Mouse (Mus musculus) layer of hippocampus, adult 6 months (tissue): ENCODE results near the gene Cdk5rap1. TPM values are rescaled to one million over a fixed set of nuclear protein-coding genes. Genes with fewer than 3 reads are reported as not detected.

ENCODE experiments used
- long read RNA-seq, 2 experiments: library from polyadenylated mRNA; unstranded; transcript quantifications; one replicate each; pipeline ENCODE4 v2.0.0; 2019 to 2020
- polyA plus RNA-seq: library from polyadenylated mRNA; unstranded; fragments of <200 nt; fragmentation: Nextera tagmentation; gene quantifications from 2 replicates; pipeline ENCODE4 v1.2.3, GENCODE M21; 2021

Gene Cdk5rap1
- 7.7 and 8.4 TPM in 2 replicates for polyA plus RNA-seq
- long read RNA-seq, experiment 1, transcript Cdk5rap1-201 (14 exons, 1,970 nt) = major isoform, 10 of 19 reads
- long read RNA-seq, experiment 1, partial matches to known transcripts = 4 of 19 reads
- long read RNA-seq, experiment 1, other reads (novel, unspliced or antisense) = 5 of 19 reads
- long read RNA-seq, experiment 2, transcript Cdk5rap1-201 (14 exons, 1,970 nt) = major isoform, 28 of 58 reads
- long read RNA-seq, experiment 2, partial matches to known transcripts = 17 of 58 reads
- long read RNA-seq, experiment 2, other reads (novel, unspliced or antisense) = 12 of 58 reads

DNA sequence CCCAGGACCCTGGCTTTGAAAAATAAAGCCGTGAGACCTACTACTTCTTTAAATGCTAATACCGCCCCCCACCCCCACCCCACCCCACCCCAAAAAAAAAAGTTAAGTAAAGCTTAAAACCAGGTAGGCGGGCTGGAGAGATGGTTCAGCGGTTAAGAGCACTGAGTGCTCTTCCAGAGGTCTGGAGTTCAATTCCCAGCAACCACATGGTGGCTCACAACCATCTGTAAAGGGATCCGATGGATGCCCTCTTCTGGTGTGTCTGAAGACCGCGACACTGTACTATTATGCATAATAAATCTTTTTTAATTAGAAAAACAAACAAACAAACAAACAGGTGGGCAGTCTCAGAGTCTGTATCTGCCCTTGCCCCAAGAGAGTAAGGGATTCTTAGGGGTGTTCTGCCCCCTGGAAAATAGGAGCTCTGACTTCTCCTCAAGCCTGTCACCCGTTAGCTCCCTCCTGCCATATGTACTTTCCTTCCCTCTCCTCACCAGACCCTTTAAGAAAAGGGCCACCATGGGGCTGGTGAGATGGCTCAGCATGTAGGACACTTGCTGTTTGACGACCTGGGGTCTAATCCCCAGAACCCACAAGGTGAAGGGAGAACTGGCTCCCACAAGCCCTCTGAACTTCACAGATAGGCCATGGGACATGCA lies at the start of gene Cdk5rap1:
TSS of gene Cdk5rap1 (minus strand) at position 169 of the 659 bp plus-strand sequence.

GRCm38 (mm10) chr2:154407643-154408445 lies 35.0 kb upstream of the Cdk5rap1 start, which contains the start of gene Snta1:
TSS of gene Snta1 (minus strand) at chr2:154408099.

DNA sequence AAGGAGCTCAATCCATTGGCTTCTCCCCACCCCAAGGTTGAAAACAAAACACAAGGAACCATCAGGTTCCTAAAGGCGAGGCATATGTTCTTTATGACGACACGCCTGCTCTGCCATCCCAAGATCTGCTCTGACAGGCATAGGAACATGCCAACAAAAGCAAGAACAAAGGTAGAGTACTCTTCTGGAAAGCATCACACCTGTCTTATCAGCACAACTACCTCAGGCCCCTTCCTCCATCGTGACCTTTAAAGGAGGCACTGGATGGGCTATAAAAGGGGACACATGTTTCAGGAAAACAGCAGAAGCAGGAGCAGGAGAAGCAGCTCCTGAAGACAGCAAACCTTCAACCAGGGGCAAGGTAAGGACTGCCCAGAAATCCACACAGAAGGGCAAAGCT lies 65.9 kb downstream of the Cdk5rap1 start, which contains the start of gene Bpifb9b:
TSS of gene Bpifb9b (plus strand) at position 301 of the 400 bp plus-strand sequence.

Other genes with a start within 250 kb of the Cdk5rap1 start
- not detected in 2 replicates for gene Bpifa3, start 242.7 kb downstream of the Cdk5rap1 start, polyA plus RNA-seq
- 0.13 TPM in 1 of 2 replicates, not detected in the other for gene Bpifa1, start 230.1 kb downstream of the Cdk5rap1 start, polyA plus RNA-seq
- 0.13 TPM in 1 of 2 replicates, not detected in the other for gene Bpifa5, start 210.4 kb downstream of the Cdk5rap1 start, polyA plus RNA-seq
- 0.19 and 0.25 TPM in 2 replicates for gene Bpifb1, start 182.2 kb downstream of the Cdk5rap1 start, polyA plus RNA-seq
- 0.09 TPM in 1 of 2 replicates, not detected in the other for gene Bpifb5, start 149.3 kb downstream of the Cdk5rap1 start, polyA plus RNA-seq
- not detected in 2 replicates for gene Bpifb9a, start 115.2 kb downstream of the Cdk5rap1 start, polyA plus RNA-seq
- gene Bpifb9b, start 65.8 kb downstream of the Cdk5rap1 start, polyA plus RNA-seq = not detected in 2 replicates
- 14.7 and 15.8 TPM in 2 replicates for gene Snta1, start 35.1 kb upstream of the Cdk5rap1 start, polyA plus RNA-seq
- gene Cbfa2t2, start 63.5 kb upstream of the Cdk5rap1 start, polyA plus RNA-seq = 33.8 and 49.0 TPM in 2 replicates
- gene 1700003F12Rik, start 174.1 kb upstream of the Cdk5rap1 start, polyA plus RNA-seq = 1.7 TPM in 2 replicates
- gene Actl10, start 178.8 kb upstream of the Cdk5rap1 start, polyA plus RNA-seq = not detected in 2 replicates
- 27.0 and 29.4 TPM in 2 replicates for gene Necab3, start 185.9 kb upstream of the Cdk5rap1 start, polyA plus RNA-seq
- 2.0 and 2.5 TPM in 2 replicates for gene E2f1, start 196.9 kb upstream of the Cdk5rap1 start, polyA plus RNA-seq
- gene Pxmp4, start 230.7 kb upstream of the Cdk5rap1 start, polyA plus RNA-seq = 14.9 and 15.0 TPM in 2 replicates
- 1.4 and 1.5 TPM in 2 replicates for gene Zfp341, start 240.3 kb upstream of the Cdk5rap1 start, polyA plus RNA-seq
- not detected in 2 replicates for gene 4930519P11Rik, start 240.4 kb upstream of the Cdk5rap1 start, polyA plus RNA-seq